Mouse (Mus musculus) neural tube, embryonic 14.5 days (tissue): ENCODE measurements around the gene Sugct. TPM values are rescaled to one million over a fixed set of nuclear protein-coding genes. Genes with fewer than 3 reads are reported as not detected.

ENCODE experiments used
- ATAC-seq: fragments of 200-750 bp; cut with Nextera tagmentation; 2 replicates; pipeline ENCODE4 v1.8.0; 2017; ENCODE audit warnings: low read depth, mild to moderate bottlenecking, moderate TSS enrichment, moderate library complexity
- H3K27ac ChIP-seq: fragments of 300-500 bp; sonication (generic); 2 replicates; pipeline ENCODE4 v1.5.1; 2014; ENCODE audit warnings: low read depth, mild to moderate bottlenecking, control low read depth, low read length, moderate library complexity, mixed read lengths
- H3K27me3 ChIP-seq: fragments of 300-500 bp; sonication (generic); 2 replicates; pipeline ENCODE4 v1.6.1; 2014; ENCODE audit warnings: low read length; ENCODE audit not compliant: control insufficient read depth, insufficient read depth
- H3K36me3 ChIP-seq: fragments of 300-500 bp; sonication (generic); 2 replicates; pipeline ENCODE4 v1.6.1; 2014; ENCODE audit warnings: low read length, mixed read lengths; ENCODE audit not compliant: control insufficient read depth, insufficient read depth
- H3K4me1 ChIP-seq: fragments of 300-500 bp; sonication (generic); 2 replicates; pipeline ENCODE4 v1.6.1; 2014; ENCODE audit warnings: low read length; ENCODE audit not compliant: control insufficient read depth, insufficient read depth
- H3K4me2 ChIP-seq: fragments of 300-500 bp; sonication (generic); 2 replicates; pipeline ENCODE4 v1.6.1; 2014; ENCODE audit warnings: mild to moderate bottlenecking, low read depth, low read length, control low read depth
- H3K4me3 ChIP-seq: fragments of 300-500 bp; sonication (generic); 2 replicates; pipeline ENCODE4 v1.5.1; 2014; ENCODE audit warnings: low read depth, low read length, control low read depth, mixed read lengths
- H3K9ac ChIP-seq: fragments of 300-500 bp; sonication (generic); replicated peaks from 2 replicates; pipeline ENCODE4 v1.6.1; 2014; ENCODE audit warnings: low read depth, mild to moderate bottlenecking, control low read depth, low read length, mixed read lengths
- H3K9me3 ChIP-seq: fragments of 300-500 bp; sonication (generic); 2 replicates; pipeline ENCODE4 v1.6.1; 2016; ENCODE audit warnings: low read length; ENCODE audit not compliant: control insufficient read depth
- WGBS: fragments of 180-500 bp; shearing (Covaris S2); extraction: QIAGEN DNeasy Blood & Tissue Kit; methylation state at CpG from one replicate; pipeline ENCODE4 v1.1.7; 2014; 5-methylcytosine and 5-hydroxymethylcytosine counted together
- polyA plus RNA-seq: library from polyadenylated mRNA; unstranded; fragments of >200 nt; fragmentation: Nextera tagmentation; extraction: Ambion mirVana; gene quantifications from 2 replicates; pipeline ENCODE4 v1.2.1, GENCODE M21; 2014

The Sugct gene
- polyA plus RNA-seq, 1 experiment from 2014 or later: 2.2 TPM

DNA sequence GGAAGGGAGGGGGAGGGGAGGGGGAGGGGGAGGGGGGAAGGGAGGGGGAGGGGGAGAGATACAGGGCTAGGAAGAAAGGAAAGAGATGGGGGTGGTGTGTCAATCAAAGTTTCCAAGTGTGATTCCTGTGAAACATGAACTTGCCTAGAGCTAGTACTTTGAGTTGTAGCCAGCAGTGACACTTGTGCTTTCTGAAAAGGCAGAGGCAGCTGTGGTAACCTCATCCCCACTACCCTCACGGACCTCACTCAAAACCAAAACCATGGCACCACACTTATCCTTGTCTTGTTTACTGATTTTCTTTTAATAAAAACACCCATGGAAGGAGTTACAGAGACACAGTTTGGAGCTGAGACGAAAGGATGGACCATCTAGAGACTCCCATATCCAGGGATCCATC, 698.9 kb downstream of the Sugct start:
- WGBS: 87% methylated on average over 2 of the region's 2 CpGs
- H3K4me3 ChIP-seq: no peak overlapping the region
- ATAC-seq: no peak

DNA sequence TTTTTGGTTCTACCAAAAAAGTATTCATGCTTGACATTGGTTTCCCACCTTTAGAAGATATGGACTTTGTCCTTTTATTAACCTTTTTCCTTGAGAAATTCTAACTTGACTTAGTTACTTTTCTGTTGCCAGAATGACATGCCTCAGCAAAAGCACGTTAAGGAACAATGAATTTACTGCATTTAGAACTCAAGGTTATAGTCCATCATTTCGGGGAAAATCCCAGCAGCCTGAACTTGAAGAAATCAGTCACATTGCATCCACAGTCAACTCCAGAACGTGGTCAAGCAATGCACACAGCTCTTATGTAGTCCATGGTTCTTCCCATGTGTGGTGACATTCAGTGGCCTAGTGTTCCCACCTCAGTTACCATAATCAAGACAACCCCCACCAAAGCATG, 700.0 kb downstream of the Sugct start:
- Histone ChIP-seq H3K27me3 (no peaks in the 10 kb centered on the region), H3K9me3 (no peaks in the 10 kb centered on the region), H3K9ac (no peak overlapping the region), H3K27ac (no peak overlapping the region), H3K4me2 (no peak overlapping the region), H3K36me3 (no peaks in the 10 kb centered on the region), H3K4me3 (no peak overlapping the region), H3K4me1 (no peaks in the 10 kb centered on the region)
- WGBS: 85% methylated on average over 3 of the region's 3 CpGs
- no peak for ATAC-seq

More for the DNA sequence above, 698.9 kb downstream of the Sugct start:
- no peak overlapping the region for H3K27ac ChIP-seq
- H3K4me2 ChIP-seq: no peak overlapping the region
- no peaks in the 10 kb centered on the region for H3K4me1 ChIP-seq
- no peaks in the 10 kb centered on the region for H3K9me3 ChIP-seq
- no peaks in the 10 kb centered on the region for H3K27me3 ChIP-seq
- H3K9ac ChIP-seq: no peak overlapping the region
- H3K36me3 ChIP-seq: no peaks in the 10 kb centered on the region

DNA sequence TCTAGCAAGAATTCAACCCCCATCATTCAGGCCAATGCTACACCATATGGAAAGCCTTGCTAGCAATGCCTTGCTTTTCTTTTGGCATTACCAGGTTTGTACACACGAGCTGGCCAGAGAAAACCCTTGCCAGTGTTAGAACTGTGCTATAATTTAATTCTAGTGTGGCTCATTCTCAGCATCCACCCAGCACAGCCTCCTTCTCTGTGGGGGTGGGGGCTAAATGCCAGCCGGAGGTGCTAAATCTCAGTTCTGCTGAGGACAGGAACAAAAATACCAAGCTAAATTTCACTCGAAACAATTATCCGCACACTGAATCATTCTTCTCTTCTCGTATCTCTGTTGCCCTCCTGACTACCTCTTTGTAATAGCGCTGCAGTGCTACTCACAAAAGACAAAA, 717.6 kb downstream of the Sugct start:
- WGBS: 61% methylated on average over 6 of the region's 6 CpGs
- Histone ChIP-seq H3K4me2 (no peak overlapping the region), H3K36me3 (no peaks in the 10 kb centered on the region), H3K4me3 (no peak overlapping the region), H3K4me1 (no peaks in the 10 kb centered on the region), H3K9me3 (no peaks in the 10 kb centered on the region), H3K27ac (no peak overlapping the region), H3K27me3 (no peaks in the 10 kb centered on the region), H3K9ac (no peak overlapping the region)
- no peak for ATAC-seq

DNA sequence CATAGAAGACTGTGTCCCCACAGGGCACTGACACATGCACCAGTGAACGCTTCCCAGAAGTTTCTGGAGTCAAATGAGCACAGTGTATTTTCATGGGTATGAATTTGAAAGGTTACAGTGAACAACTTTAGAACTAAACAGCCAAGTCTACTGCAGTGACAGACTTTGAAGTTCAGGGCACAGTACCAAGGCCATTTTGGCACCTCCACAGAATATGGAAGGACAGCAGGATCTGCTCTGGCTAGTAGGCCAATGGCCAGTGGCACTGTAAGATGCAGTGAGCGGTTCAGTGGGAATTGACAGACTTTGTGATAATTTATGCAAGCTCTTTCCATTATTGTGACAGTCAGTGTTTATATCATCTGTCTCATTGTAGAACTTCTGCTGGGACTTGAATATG, 724.1 kb downstream of the Sugct start:
- Histone ChIP-seq H3K4me2 (no peak overlapping the region), H3K36me3 (no peaks in the 10 kb centered on the region), H3K4me3 (no peak overlapping the region), H3K4me1 (no peaks in the 10 kb centered on the region), H3K9ac (no peak overlapping the region), H3K27me3 (no peaks in the 10 kb centered on the region), H3K9me3 (no peaks in the 10 kb centered on the region), H3K27ac (no peak overlapping the region)
- 90% methylated on average over 2 of the region's 2 CpGs for WGBS
- no peak for ATAC-seq

DNA sequence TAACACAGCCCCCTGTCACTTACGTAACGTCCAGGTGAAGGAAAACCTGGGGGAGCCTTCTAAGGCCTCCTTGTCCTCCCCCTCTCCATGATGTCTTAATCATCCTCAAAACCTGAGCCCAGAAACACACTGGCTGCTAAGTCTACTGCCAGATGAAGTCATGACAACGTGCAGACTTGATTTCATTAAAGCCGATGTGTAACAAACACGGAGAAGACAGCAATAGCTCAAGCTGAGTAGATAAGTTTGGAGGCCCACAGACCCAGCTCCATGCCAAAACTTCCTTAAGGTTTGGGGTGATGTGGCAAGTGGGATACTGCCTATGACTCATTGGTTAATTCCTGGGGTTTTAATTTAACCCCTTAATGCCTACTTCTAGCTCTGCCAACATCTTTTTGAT, 726.4 kb downstream of the Sugct start:
- Histone ChIP-seq H3K4me2 (no peak overlapping the region), H3K9ac (no peak overlapping the region), H3K36me3 (no peaks in the 10 kb centered on the region), H3K27me3 (no peaks in the 10 kb centered on the region), H3K4me1 (no peaks in the 10 kb centered on the region), H3K9me3 (no peaks in the 10 kb centered on the region), H3K4me3 (no peak overlapping the region), H3K27ac (no peak overlapping the region)
- ATAC-seq: no peak
- WGBS: 91% methylated on average over 5 of the region's 5 CpGs

DNA sequence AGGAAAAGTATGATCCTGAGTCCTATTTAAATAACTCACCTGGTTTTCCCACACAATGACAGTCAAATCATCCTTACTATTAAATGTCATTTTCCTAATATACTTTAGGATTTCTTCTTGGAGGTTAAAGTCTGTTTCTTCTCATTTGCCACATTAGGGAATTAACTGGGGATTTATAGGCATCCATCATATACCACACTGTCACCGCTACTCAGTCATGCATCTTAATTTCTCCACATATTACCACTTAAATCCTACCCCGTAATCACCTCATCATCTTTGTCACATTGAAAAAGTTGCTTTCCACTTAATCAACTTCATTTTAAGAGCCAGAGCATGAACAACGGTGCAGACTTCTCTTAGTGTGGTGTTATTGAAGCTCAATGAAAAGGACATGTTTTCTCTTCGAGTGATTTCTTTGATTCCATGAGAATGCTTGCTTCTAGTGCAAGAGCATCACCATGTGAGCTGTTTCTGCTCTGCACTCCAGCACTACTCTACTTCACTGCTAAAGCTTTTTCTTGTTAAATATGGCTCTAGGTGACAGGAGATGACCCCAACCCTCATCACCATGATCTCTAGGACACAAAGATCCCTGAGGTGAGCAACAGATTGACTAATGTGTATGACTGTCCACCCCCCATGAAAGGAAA, 730.4 kb downstream of the Sugct start:
- no peak overlapping the region for H3K4me3 ChIP-seq
- no peak for ATAC-seq
- H3K27me3 ChIP-seq: no peaks in the 10 kb centered on the region
- no peak overlapping the region for H3K9ac ChIP-seq
- H3K27ac ChIP-seq: no peak overlapping the region
- H3K4me2 ChIP-seq: no peak overlapping the region
- H3K4me1 ChIP-seq: no peaks in the 10 kb centered on the region
- H3K9me3 ChIP-seq: no peaks in the 10 kb centered on the region
- no peaks in the 10 kb centered on the region for H3K36me3 ChIP-seq
- WGBS: 70% methylated on average over 4 of the region's 4 CpGs

DNA sequence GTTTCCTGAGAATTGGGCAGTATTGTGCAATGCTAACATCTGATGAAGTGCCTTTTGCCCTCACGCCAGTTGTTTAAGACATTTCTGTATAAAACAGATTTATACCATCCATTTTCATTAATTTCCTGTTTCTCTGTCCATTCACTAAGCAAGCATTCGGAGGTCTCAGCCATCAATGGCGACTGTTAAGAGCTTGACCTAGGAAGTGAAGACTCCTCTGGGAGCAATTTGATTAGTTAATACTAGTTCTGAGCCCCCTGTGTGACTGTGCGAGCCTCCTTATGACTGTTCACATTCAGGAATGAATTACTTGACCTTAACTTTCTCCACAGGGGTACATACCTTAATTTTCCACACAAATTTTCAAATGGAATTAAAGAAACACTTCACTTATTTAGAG, 743.3 kb downstream of the Sugct start:
- Histone ChIP-seq H3K9me3 (no peaks in the 10 kb centered on the region), H3K27me3 (no peaks in the 10 kb centered on the region), H3K36me3 (no peaks in the 10 kb centered on the region), H3K9ac (no peak overlapping the region), H3K27ac (no peak overlapping the region), H3K4me2 (no peak overlapping the region), H3K4me3 (no peak overlapping the region), H3K4me1 (no peaks in the 10 kb centered on the region)
- WGBS: 59% methylated on average over 4 of the region's 4 CpGs
- ATAC-seq: no peak

DNA sequence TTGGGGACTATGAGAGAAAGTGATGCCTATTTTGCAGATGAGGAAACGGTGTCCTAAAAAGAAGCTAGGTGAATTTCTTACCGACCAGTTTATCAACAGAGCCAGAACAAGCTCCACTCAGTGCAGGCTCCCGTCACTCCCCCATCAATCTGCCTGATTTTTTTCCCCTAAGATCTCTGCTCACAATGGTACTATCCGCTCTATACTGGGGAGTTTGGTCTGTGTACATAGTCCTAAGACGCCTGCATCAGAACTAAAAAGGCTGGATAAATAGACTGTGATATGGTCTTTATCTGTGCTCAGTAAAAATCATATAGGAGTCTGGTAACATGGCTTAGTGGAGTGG, 755.9 kb downstream of the Sugct start:
- no peaks in the 10 kb centered on the region for H3K9me3 ChIP-seq
- 93% methylated on average over 5 of the region's 5 CpGs for WGBS
- no peak overlapping the region for H3K9ac ChIP-seq
- H3K4me1 ChIP-seq: no peaks in the 10 kb centered on the region
- no peak overlapping the region for H3K27ac ChIP-seq
- no peak for ATAC-seq
- no peak overlapping the region for H3K4me2 ChIP-seq
- no peaks in the 10 kb centered on the region for H3K36me3 ChIP-seq
- no peak overlapping the region for H3K4me3 ChIP-seq
- no peaks in the 10 kb centered on the region for H3K27me3 ChIP-seq

DNA sequence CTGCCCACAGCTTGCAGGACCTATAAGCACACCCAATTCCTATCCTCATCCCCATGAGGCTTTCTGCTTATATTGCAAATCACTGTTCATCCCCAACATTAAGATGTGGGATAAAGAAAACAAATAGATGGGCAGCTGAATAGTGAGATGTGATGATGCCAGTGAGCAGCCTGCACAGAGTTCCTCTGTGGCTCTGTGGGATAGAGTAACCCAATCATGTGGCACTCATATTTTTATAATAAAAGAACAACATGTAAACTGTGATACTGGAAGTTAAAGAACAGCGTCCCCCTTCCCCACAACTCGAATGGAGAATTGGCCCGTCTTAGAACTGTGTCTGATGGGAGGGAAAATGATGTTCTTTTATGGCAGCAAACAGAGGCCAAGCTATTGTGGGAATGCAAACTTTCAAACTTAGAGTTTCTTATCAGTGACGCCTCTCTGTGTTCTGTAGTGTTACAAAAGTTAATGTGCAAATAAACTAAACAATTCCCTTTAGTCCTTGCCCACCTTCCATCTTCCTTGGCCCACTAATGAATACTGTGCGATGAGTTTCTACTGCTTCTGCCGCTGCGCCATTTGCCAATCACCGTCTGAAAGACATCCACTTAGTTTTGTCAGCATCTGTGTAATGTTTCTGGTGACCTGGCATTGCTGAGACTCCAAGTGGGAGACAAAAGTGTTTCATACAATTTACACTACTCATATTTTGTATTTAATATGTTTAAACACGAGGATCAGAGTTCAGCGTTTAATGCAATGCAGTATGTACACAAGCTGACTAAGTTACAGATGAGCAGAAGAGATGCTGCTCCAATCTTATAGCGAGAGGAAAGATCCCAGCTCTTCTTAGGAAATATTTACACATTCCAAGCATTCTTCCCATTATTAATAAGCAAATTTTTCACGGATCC, 756.5 kb downstream of the Sugct start:
- Histone ChIP-seq H3K36me3 (no peaks in the 10 kb centered on the region), H3K4me1 (no peaks in the 10 kb centered on the region), H3K9ac (no peak overlapping the region), H3K27ac (no peak overlapping the region), H3K4me2 (no peak overlapping the region), H3K9me3 (no peaks in the 10 kb centered on the region), H3K27me3 (no peaks in the 10 kb centered on the region), H3K4me3 (no peak overlapping the region)
- WGBS: 92% methylated on average over 12 of the region's 12 CpGs
- ATAC-seq: no peak
